Mouse (Mus musculus) spleen, postnatal 10 days (tissue): ENCODE data around the gene Mtif3.
"Not testable (repeated sequence)": the region's sequence is repeated elsewhere in the genome, so short reads cannot be mapped to it uniquely, and the experiment has no call there.

Experiments
- DNase-seq, 2 experiments: peaks; one replicate each; pipeline ENCODE4 v3.0.0; 2021 to 2022; ENCODE audit warnings: low spot score in 2 of 2

Gene Mtif3

DNA sequence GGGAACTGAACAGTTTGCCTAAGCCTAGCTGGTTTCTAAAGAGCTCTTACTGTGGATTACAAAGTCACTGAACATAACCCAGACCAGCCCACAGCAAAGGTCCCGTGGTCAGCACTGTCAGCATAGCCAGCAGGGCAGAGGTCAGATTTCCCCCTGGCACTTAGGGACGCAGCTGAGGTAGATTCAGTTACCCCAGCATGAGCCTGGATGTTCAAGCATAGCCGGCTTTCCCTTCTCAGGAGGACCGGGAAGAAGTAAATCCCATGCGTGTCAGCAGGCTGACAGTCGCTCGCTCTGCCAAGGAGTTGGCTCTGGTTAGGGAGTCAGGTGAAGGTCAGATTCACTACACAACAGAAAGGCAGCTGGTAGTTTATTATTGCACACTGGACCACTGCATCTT is 9.0 kb downstream of the Mtif3 start:
- DNase-seq = no peak

DNA sequence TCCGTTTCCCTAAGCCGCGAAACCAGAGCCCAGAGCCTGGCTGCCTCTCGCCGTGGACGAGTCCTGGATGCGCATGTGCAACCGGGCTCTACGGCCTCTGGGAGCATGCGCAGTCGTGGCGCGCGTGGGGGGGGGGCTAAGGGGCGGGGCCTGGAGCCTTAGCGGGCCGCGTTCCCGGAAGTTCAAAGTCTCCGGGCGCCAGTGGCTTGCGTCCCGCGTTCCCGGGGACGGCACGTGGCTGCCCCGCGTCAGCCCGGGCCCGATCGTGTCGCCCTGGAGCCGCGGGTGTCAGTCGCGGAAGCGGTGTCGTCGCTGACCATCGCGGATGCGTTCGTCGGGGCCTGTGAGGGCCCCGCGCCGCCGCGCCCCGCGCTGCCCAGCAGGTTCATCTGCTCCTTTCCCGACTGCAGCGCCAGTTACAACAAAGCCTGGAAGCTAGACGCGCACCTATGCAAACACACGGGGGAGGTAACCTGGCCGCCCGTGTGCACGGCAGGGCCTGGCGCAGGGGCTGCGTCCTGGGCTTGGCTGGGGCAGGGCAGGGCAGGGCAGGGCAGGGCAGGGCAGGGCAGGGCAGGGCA is 15.0 kb downstream of the Mtif3 start, which contains the start of gene Gtf3a:
Gene Gtf3a (plus strand): TSS at position 150 of the 581 bp plus-strand sequence.
- peak; percentile 55 to 84 for DNase-seq

GRCm38 (mm10) chr5:146948041-146948507 is 15.5 kb downstream of the Mtif3 start:
- no peak for DNase-seq

- no peak for DNase-seq
Measured at GRCm38 (mm10) chr5:146947497-146947896, 16.1 kb downstream of the Mtif3 start.

GRCm38 (mm10) chr5:146946682-146947081 is 16.9 kb downstream of the Mtif3 start:
- no peak for DNase-seq

GRCm38 (mm10) chr5:146944568-146944967 is 19.0 kb downstream of the Mtif3 start:
- DNase-seq = peak in 1 of 2 experiments; percentile 32

GRCm38 (mm10) chr5:146942965-146943364 is 20.6 kb downstream of the Mtif3 start:
- no peak for DNase-seq

GRCm38 (mm10) chr5:146941939-146942338 is 21.7 kb downstream of the Mtif3 start:
- DNase-seq = not testable (repeated sequence)

DNA sequence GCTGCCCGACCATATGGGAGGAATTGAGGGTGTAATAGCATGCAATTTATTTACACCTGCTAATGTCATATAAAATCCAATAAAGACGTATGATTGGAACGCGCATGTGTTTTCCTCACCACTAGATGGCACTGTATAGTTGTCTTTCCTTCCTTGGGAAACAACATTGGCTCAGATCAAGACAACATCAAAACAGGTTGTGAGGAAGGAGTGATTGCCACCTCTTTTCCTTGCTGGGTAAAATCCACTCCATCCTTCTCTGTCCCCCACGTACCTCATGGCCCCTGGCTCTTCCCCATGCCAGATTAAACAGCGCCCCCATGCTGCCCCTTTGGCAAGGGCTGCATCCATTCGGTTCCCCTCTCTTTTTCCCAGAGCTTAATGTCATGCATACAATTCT is 23.4 kb downstream of the Mtif3 start:
- DNase-seq = no peak

DNA sequence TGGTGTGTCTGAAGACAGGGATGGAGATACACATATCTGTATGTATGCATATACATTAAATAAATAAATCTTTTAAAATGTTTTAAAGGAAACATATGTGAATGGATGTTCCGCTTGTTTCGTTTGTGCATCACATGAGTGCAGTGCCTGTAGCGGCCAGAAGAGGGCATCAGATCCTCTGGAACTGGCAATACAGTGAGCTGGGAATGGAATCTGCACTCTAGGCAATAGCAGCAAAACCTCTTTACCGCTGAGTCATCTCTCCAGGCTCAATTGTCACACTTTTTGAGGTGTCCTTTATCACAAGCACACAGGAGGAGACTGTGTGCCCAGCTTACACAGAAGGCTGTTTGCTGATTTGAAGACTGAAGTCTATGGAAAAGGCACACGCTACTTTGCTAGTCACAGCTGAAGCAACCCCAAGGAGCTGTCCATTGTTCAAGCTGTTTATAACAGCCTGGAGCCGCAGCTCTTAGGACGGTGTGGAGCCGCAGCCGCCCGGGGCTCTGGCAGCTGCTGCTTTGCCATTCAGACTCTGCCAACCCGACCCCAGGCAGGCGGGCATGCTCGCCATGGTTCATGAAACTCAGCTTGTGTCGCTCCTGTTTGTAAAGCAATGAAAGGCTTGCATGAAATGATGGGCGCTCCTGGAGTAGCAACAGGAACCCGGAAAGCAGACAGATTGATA is 24.3 kb downstream of the Mtif3 start:
- peak in 1 of 2 experiments; percentile 48 for DNase-seq

GRCm38 (mm10) chr5:146937541-146938503 is 25.8 kb downstream of the Mtif3 start:
- DNase-seq = no peak

- no peak for DNase-seq
Measured at GRCm38 (mm10) chr5:146933466-146933865, 30.1 kb downstream of the Mtif3 start.

GRCm38 (mm10) chr5:146931904-146932553 is 31.6 kb downstream of the Mtif3 start:
- no peak for DNase-seq

- no peak for DNase-seq
Measured at GRCm38 (mm10) chr5:146931422-146931821, 32.2 kb downstream of the Mtif3 start.

- no peak for DNase-seq
Measured at GRCm38 (mm10) chr5:146926673-146927072, 36.9 kb downstream of the Mtif3 start.

DNA sequence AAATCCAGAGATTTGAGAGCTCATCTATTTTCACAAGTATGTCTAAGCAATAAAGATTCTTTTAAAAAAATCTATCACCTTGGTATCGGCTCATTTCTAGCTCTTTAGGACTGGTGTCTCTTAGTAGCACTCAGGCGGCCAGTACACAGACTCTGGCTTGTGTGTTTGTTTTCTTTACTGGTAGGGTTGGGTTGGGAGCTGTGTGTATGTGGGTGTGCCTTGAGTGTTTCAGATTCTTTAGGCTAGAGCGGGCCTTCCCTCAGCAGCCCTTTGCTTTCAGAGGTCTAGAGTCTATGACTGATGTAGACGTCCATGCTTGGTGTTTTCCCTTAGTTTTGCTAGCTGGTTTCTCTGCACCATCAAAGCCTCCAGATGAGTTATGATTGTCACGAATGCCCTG is 40.1 kb downstream of the Mtif3 start:
- DNase-seq = no peak

GRCm38 (mm10) chr5:146921224-146921623 is 42.4 kb downstream of the Mtif3 start:
- DNase-seq = no peak

DNA sequence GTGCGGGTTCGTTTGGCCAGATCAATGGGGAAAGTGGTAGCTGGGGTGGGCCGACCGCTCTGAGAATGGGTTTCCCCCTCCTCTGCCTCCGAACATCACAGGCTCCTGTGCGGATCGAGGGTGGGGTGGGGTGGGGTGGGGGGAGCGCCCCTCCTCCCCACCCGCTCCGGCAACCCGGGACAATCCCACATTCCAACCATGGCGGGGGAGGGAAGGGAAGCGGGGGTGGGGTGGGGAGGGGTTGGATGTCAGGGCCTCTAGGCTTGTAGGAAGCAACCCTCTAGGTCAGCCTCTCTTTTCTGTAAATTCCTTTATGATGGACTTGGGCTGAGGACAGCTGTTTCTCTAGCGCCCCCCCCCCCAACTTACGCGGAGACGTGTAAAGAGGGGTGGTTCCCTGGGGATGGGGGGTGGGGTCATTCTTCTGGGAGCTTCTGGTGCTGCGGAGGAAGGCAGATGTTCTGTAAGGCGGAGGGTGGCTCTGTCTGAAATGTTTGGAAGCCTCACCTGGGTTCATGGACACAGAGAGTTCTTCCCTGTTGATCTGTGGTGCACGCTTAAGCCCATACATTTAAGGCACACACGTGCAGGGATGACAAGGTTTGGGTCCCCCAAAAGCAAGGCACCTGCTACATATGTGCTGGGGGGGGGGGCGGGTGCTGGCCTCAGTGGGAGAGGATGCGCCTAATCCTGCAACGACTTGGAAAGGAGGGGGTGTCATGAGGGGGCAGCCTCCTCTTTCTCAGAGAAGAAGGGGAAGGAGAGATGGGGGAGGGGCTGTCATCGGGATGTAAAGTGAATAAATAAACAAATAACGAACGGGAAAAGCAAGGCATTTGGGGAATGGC is 43.1 kb downstream of the Mtif3 start:
- no peak for DNase-seq

GRCm38 (mm10) chr5:146919874-146920273 is 43.7 kb downstream of the Mtif3 start:
- DNase-seq = no peak

- not testable (repeated sequence) for DNase-seq
Measured at GRCm38 (mm10) chr5:146917357-146917756, 46.2 kb downstream of the Mtif3 start.

- DNase-seq = no peak
Measured at GRCm38 (mm10) chr5:146916806-146917205, 46.8 kb downstream of the Mtif3 start.
